Mouse (Mus musculus): ENCODE measurements at regions not wholly inside any gene's neighbourhood (a gene's known extent, or its start where the extent isn't known, plus 50 kb on each side); places are given as distances from the start of the nearest gene placed in this dataset.

- no peak overlapping the region for H3K27ac ChIP-seq (replicated peaks)
- no peaks in the 10 kb centered on the region for H3K36me3 ChIP-seq
- H3K27me3 ChIP-seq, result no peaks in the 10 kb centered on the region
- H3K4me2 ChIP-seq (replicated peaks), result no peak overlapping the region
- H3K4me3 ChIP-seq, result no peak overlapping the region
- H3K4me1 ChIP-seq, result no peaks in the 10 kb centered on the region
- no peaks in the 10 kb centered on the region for H3K9me3 ChIP-seq
- no peak overlapping the region for H3K9ac ChIP-seq (replicated peaks)
- WGBS, result 84% methylated on average over 5 of the region's 5 CpGs
- no peak for ATAC-seq (replicated peaks)
Measured at GRCm38 (mm10) chr8:127827826-127828225, 530.6 kb upstream of the Nrp1 start.

DNA sequence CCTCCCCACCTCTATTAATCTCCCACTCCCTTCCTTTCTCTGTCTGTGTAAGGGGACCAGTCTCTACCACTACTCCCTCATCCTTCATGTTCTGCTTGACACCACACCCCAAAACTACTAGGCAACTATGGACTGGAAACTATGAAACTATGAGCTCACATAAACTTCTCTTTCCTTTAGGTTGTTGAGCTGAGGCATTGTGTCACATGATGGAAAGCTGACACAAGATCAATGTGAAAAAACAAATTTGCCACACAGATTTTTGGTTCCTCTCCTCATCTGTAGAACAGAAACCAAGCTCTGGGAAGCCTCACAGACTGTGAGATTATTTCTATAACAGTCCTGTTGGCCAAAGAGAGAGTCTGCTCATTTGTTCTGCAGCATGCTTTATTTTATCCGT, 528.7 kb upstream of the Nrp1 start:
- Histone ChIP-seq H3K4me3 (no peak overlapping the region), H3K4me1 (no peaks in the 10 kb centered on the region), H3K9ac (replicated peaks) (no peak overlapping the region), H3K27me3 (no peaks in the 10 kb centered on the region), H3K4me2 (replicated peaks) (no peak overlapping the region), H3K9me3 (no peaks in the 10 kb centered on the region), H3K27ac (replicated peaks) (no peak overlapping the region), H3K36me3 (no peaks in the 10 kb centered on the region)
- 96% methylated on average over 1 of the region's 1 CpGs for WGBS
- ATAC-seq (replicated peaks), result no peak

GRCm38 (mm10) chr8:127834006-127834405, 524.4 kb upstream of the Nrp1 start:
- WGBS, result 67% methylated on average over 3 of the region's 3 CpGs
- Histone ChIP-seq H3K4me1 (no peaks in the 10 kb centered on the region), H3K27ac (replicated peaks) (no peak overlapping the region), H3K36me3 (no peaks in the 10 kb centered on the region), H3K9me3 (no peaks in the 10 kb centered on the region), H3K4me3 (no peak overlapping the region), H3K9ac (replicated peaks) (no peak overlapping the region), H3K4me2 (replicated peaks) (no peak overlapping the region), H3K27me3 (no peaks in the 10 kb centered on the region)
- ATAC-seq (replicated peaks), result no peak

DNA sequence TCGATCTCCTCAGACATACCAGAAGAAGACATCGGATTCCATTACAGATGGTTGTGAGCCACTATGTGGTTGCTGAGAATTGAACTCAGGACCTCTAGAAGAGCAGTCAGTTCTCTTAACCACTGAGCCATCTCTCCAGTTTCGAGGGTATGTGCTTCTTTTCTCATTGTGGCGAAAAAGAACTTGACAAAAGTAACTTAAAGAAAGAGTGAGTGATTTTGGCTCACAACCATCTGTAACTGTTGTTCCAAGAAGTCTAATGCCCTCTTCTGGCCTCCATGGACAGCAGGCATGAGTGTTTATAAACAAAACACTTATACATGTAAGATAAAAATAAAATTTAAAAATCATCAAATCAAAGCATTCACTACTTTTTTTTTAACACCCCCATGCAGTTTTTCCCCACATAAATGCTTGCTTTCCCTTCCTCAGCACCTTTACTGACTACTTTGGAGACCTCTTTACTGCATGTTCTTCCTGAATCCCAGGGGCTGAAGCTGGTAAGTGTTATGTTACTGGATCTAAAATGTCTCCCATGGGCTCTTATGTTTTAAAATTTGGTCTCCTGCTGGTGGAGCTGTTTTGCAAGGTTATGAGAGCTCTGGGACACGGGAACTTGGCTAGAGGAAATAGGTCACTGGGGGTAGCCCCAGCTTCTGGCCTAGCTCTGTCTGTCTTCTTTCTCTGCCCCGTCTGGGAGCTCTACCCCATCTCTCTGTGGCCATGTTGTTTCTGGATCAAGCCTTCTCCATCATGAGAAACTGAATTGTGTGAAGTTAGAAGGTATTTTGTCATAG, 521.8 kb upstream of the Nrp1 start:
- H3K9ac ChIP-seq (replicated peaks), result no peak overlapping the region
- no peaks in the 10 kb centered on the region for H3K9me3 ChIP-seq
- WGBS, result 89% methylated on average over 6 of the region's 6 CpGs
- H3K36me3 ChIP-seq, result no peaks in the 10 kb centered on the region
- no peak overlapping the region for H3K4me3 ChIP-seq
- H3K4me1 ChIP-seq, result no peaks in the 10 kb centered on the region
- no peak for ATAC-seq (replicated peaks)
- H3K27ac ChIP-seq (replicated peaks), result no peak overlapping the region
- no peaks in the 10 kb centered on the region for H3K27me3 ChIP-seq
- H3K4me2 ChIP-seq (replicated peaks), result no peak overlapping the region

- Histone ChIP-seq H3K9ac (replicated peaks) (no peak overlapping the region), H3K27ac (replicated peaks) (no peak overlapping the region), H3K27me3 (no peaks in the 10 kb centered on the region), H3K36me3 (no peaks in the 10 kb centered on the region), H3K9me3 (no peaks in the 10 kb centered on the region), H3K4me2 (replicated peaks) (no peak overlapping the region), H3K4me1 (no peaks in the 10 kb centered on the region), H3K4me3 (no peak overlapping the region)
- no peak for ATAC-seq (replicated peaks)
Measured at GRCm38 (mm10) chr8:127838311-127838710, 520.1 kb upstream of the Nrp1 start.

DNA sequence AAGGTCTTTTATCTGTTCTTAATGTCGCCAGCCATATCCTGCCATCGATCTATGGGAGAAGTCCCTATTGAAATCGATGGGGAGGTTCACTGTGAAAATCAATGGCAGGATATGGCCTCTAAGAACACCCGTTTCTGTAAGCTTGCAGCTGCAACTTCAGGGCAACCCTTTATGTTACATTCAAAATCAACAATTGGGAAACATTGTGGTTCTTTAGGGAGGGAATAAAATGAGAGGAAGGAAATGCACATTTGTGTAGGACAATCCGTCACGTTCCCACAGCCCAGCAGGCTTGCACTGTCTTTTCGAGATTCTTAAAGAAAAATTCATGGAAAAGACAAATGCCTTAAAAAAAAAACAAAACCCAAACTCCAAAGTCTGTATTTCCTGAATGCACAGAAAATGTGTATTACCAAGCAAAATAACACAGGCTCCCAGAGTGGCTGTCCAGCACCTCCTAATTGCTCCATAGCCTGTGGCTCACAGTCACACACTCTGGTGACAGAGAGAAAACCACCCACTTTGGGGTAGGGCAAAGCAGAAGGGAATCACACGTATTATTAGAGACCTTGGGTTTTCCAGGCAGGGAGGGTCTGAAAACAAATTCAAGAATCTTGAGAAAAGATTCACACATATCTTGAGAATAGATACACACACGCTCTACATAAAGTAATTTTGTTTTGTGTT, 510.9 kb upstream of the Nrp1 start:
- no peaks in the 10 kb centered on the region for H3K4me1 ChIP-seq
- ATAC-seq (replicated peaks), result no peak
- H3K4me2 ChIP-seq (replicated peaks), result no peak overlapping the region
- H3K9ac ChIP-seq (replicated peaks), result no peak overlapping the region
- no peaks in the 10 kb centered on the region for H3K36me3 ChIP-seq
- no peaks in the 10 kb centered on the region for H3K9me3 ChIP-seq
- H3K27ac ChIP-seq (replicated peaks), result no peak overlapping the region
- H3K27me3 ChIP-seq, result no peaks in the 10 kb centered on the region
- 79% methylated on average over 9 of the region's 9 CpGs for WGBS
- no peak overlapping the region for H3K4me3 ChIP-seq

DNA sequence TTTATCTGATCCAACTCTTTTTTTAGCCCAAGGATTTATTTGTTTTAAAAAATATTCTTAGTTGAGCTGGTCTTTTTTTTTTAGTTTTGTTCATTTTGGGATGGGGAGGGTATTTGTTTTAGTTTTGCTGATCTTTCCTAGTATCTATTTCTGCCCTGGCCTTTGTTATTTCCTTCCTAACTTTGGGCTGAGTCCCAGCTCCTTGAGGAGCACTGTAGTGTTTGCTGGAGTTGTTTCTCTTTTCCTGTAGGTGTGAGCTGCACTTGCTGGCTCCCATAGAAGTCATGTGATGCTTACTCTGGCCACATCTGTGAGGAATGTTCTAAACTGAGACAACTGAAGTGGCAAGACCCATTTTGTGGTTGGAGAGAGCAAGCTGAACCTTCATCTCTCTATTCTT, 508.5 kb upstream of the Nrp1 start:
- no peaks in the 10 kb centered on the region for H3K36me3 ChIP-seq
- no peak for ATAC-seq (replicated peaks)
- no peaks in the 10 kb centered on the region for H3K27me3 ChIP-seq
- H3K4me1 ChIP-seq, result no peaks in the 10 kb centered on the region
- no peaks in the 10 kb centered on the region for H3K9me3 ChIP-seq
- no peak overlapping the region for H3K9ac ChIP-seq (replicated peaks)
- no peak overlapping the region for H3K4me2 ChIP-seq (replicated peaks)
- no peak overlapping the region for H3K4me3 ChIP-seq
- H3K27ac ChIP-seq (replicated peaks), result no peak overlapping the region

- Histone ChIP-seq H3K9ac (replicated peaks) (no peak overlapping the region), H3K4me1 (peaks cover 5% of the 10 kb centered on the region), H3K4me2 (replicated peaks) (no peak overlapping the region), H3K36me3 (no peaks in the 10 kb centered on the region), H3K9me3 (no peaks in the 10 kb centered on the region), H3K27ac (replicated peaks) (no peak overlapping the region), H3K27me3 (no peaks in the 10 kb centered on the region), H3K4me3 (no peak overlapping the region)
- ATAC-seq (replicated peaks), result no peak
- WGBS, result 50% methylated on average over 4 of the region's 4 CpGs
Measured at GRCm38 (mm10) chr8:127855653-127856300, 502.6 kb upstream of the Nrp1 start.

GRCm38 (mm10) chr8:127856351-127857135, 501.9 kb upstream of the Nrp1 start:
- ATAC-seq (replicated peaks), result no peak
- Histone ChIP-seq H3K9ac (replicated peaks) (no peak overlapping the region), H3K4me1 (peaks cover 5% of the 10 kb centered on the region), H3K4me3 (no peak overlapping the region), H3K9me3 (no peaks in the 10 kb centered on the region), H3K27ac (replicated peaks) (no peak overlapping the region), H3K36me3 (no peaks in the 10 kb centered on the region), H3K4me2 (replicated peaks) (no peak overlapping the region), H3K27me3 (no peaks in the 10 kb centered on the region)
- WGBS, result 62% methylated on average over 5 of the region's 5 CpGs

- no peak overlapping the region for H3K9ac ChIP-seq (replicated peaks)
- H3K36me3 ChIP-seq, result no peaks in the 10 kb centered on the region
- H3K4me2 ChIP-seq (replicated peaks), result no peak overlapping the region
- H3K27me3 ChIP-seq, result no peaks in the 10 kb centered on the region
- no peak for ATAC-seq (replicated peaks)
- H3K27ac ChIP-seq (replicated peaks), result no peak overlapping the region
- no peak overlapping the region for H3K4me3 ChIP-seq
- peaks cover 5% of the 10 kb centered on the region for H3K4me1 ChIP-seq
- H3K9me3 ChIP-seq, result no peaks in the 10 kb centered on the region
- 68% methylated on average over 3 of the region's 3 CpGs for WGBS
Measured at GRCm38 (mm10) chr8:127859036-127859435, 499.4 kb upstream of the Nrp1 start.

- WGBS, result 63% methylated on average over 3 of the region's 3 CpGs
- Histone ChIP-seq H3K27ac (replicated peaks) (no peak overlapping the region), H3K27me3 (no peaks in the 10 kb centered on the region), H3K4me3 (no peak overlapping the region), H3K4me1 (peaks cover 5% of the 10 kb centered on the region), H3K4me2 (replicated peaks) (no peak overlapping the region), H3K9me3 (no peaks in the 10 kb centered on the region), H3K36me3 (no peaks in the 10 kb centered on the region), H3K9ac (replicated peaks) (no peak overlapping the region)
- ATAC-seq (replicated peaks), result no peak
Measured at GRCm38 (mm10) chr8:127860376-127860775, 498.0 kb upstream of the Nrp1 start.

DNA sequence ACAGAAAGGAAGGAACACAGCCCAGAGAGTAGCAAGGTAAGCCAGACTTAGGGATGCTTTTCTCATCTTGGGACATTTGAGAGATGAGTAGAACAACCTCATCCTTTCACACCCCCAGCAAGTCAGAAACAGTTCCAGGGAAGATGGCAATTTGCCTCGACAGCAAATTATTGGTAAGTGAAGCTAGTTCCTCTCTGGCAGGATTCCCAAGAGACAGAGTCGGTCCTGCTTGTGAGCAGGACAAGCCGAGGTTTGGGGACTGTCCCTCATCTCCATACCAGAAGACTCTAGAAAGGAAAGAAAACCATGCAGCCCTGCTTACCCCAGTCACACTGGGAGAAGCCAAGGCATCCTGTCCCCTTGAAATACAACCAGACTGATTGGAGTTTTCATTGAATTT, 497.5 kb upstream of the Nrp1 start:
- Histone ChIP-seq H3K36me3 (no peaks in the 10 kb centered on the region), H3K27ac (replicated peaks) (no peak overlapping the region), H3K9me3 (no peaks in the 10 kb centered on the region), H3K4me1 (peaks cover 1% of the 10 kb centered on the region; the same call in 1 of the 2 replicates), H3K27me3 (no peaks in the 10 kb centered on the region), H3K9ac (replicated peaks) (no peak overlapping the region), H3K4me3 (no peak overlapping the region), H3K4me2 (replicated peaks) (no peak overlapping the region)
- 34% methylated on average over 3 of the region's 3 CpGs for WGBS
- ATAC-seq (replicated peaks), result no peak
